Mouse (Mus musculus): ENCODE measurements around the gene Plcg1. TPM values are rescaled to one million over a fixed set of nuclear protein-coding genes. Genes with fewer than 3 reads are reported as not detected.

The Plcg1 gene
- 127 and 135 TPM in 2 replicates for polyA plus RNA-seq (2012; rRNA removed)

- whole genome bisulfite sequencing = under 1% methylated on average over 90 of the region's 99 CpGs
- Histone ChIP-seq H3K4me3 (replicated peaks; ENCODE audit: extremely low read depth, low read depth, low read length) (peak within 1 kb of the TSS; percentile 72), H3K4me1 (ENCODE audit: control insufficient read depth, insufficient read depth, low read length) (peaks cover 26% of the 10 kb centered on the region)
- peak; percentile 94 for DNase-seq
- peak; percentile 53; the same call in 1 of the 2 replicates for TF ChIP-seq POLR2A (IDR thresholded peaks at IDR 0.05; ENCODE audit: borderline replicate concordance, extremely low read depth, low read depth, low read length)
- no peak for TF ChIP-seq CTCF (IDR thresholded peaks at IDR 0.05; ENCODE audit: insufficient read depth, low read length)
Measured at GRCm38 (mm10) chr2:160731117-160731838, at the start of gene Plcg1. Gene Plcg1 (plus strand): TSS chr2:160731300.

- WGBS = 7% methylated on average over 5 of the region's 5 CpGs
- no peak for TF ChIP-seq POLR2A (IDR thresholded peaks at IDR 0.05; ENCODE audit: borderline replicate concordance, extremely low read depth, low read depth, low read length)
- no peak for TF ChIP-seq CTCF (IDR thresholded peaks at IDR 0.05; ENCODE audit: insufficient read depth, low read length)
- H3K4me1 ChIP-seq (ENCODE audit: control insufficient read depth, insufficient read depth, low read length) = peaks cover 8% of the 10 kb centered on the region; the same call in 1 of the 2 replicates
- peak; percentile 57 for DNase-seq
- H3K4me3 ChIP-seq (replicated peaks; ENCODE audit: extremely low read depth, low read depth, low read length) = no peak overlapping the region
Measured at GRCm38 (mm10) chr2:160700271-160700670, 30.8 kb upstream of the Plcg1 start.

GRCm38 (mm10) chr2:160701603-160702002 lies 29.5 kb upstream of the Plcg1 start:
- 27% methylated on average over 3 of the region's 3 CpGs for WGBS
- no peak for DNase-seq
- Histone ChIP-seq H3K4me3 (replicated peaks; ENCODE audit: extremely low read depth, low read depth, low read length) (no peak overlapping the region), H3K4me1 (ENCODE audit: control insufficient read depth, insufficient read depth, low read length) (peaks cover 8% of the 10 kb centered on the region; the same call in 1 of the 2 replicates)
- no peak for TF ChIP-seq CTCF (IDR thresholded peaks at IDR 0.05; ENCODE audit: insufficient read depth, low read length)
- no peak for TF ChIP-seq POLR2A (IDR thresholded peaks at IDR 0.05; ENCODE audit: borderline replicate concordance, extremely low read depth, low read depth, low read length)

- H3K4me1 ChIP-seq (ENCODE audit: control insufficient read depth, insufficient read depth, low read length) = peaks cover 8% of the 10 kb centered on the region; the same call in 1 of the 2 replicates
- TF ChIP-seq POLR2A (IDR thresholded peaks at IDR 0.05; ENCODE audit: borderline replicate concordance, extremely low read depth, low read depth, low read length) (no peak), CTCF (IDR thresholded peaks at IDR 0.05; ENCODE audit: insufficient read depth, low read length) (no peak)
- no peak for DNase-seq
- no peak overlapping the region for H3K4me3 ChIP-seq (replicated peaks; ENCODE audit: extremely low read depth, low read depth, low read length)
Measured at GRCm38 (mm10) chr2:160702824-160703223, 28.3 kb upstream of the Plcg1 start.

GRCm38 (mm10) chr2:160707673-160708072 lies 23.4 kb upstream of the Plcg1 start:
- TF ChIP-seq CTCF (IDR thresholded peaks at IDR 0.05; ENCODE audit: insufficient read depth, low read length) (no peak), POLR2A (IDR thresholded peaks at IDR 0.05; ENCODE audit: borderline replicate concordance, extremely low read depth, low read depth, low read length) (no peak)
- H3K4me1 ChIP-seq (ENCODE audit: control insufficient read depth, insufficient read depth, low read length) = no peaks in the 10 kb centered on the region
- WGBS = 89% methylated on average over 3 of the region's 3 CpGs
- H3K4me3 ChIP-seq (replicated peaks; ENCODE audit: extremely low read depth, low read depth, low read length) = no peak overlapping the region
- no peak for DNase-seq

GRCm38 (mm10) chr2:160715463-160716030 lies 15.6 kb upstream of the Plcg1 start:
- H3K4me3 ChIP-seq (replicated peaks; ENCODE audit: extremely low read depth, low read depth, low read length) = no peak overlapping the region
- no peak for TF ChIP-seq CTCF (IDR thresholded peaks at IDR 0.05; ENCODE audit: insufficient read depth, low read length)
- no peak for TF ChIP-seq POLR2A (IDR thresholded peaks at IDR 0.05; ENCODE audit: borderline replicate concordance, extremely low read depth, low read depth, low read length)

GRCm38 (mm10) chr2:160717269-160717668 lies 13.8 kb upstream of the Plcg1 start:
- 69% methylated on average over 5 of the region's 5 CpGs for WGBS
- no peak overlapping the region for H3K4me3 ChIP-seq (replicated peaks; ENCODE audit: extremely low read depth, low read depth, low read length)
- DNase-seq = no peak
- TF ChIP-seq CTCF (IDR thresholded peaks at IDR 0.05; ENCODE audit: insufficient read depth, low read length) (peak; percentile 9; the same call in 1 of the 2 replicates), POLR2A (IDR thresholded peaks at IDR 0.05; ENCODE audit: borderline replicate concordance, extremely low read depth, low read depth, low read length) (no peak)
- peaks cover 5% of the 10 kb centered on the region for H3K4me1 ChIP-seq (ENCODE audit: control insufficient read depth, insufficient read depth, low read length)

More at GRCm38 (mm10) chr2:160715463-160716030, 15.6 kb upstream of the Plcg1 start:
- H3K4me1 ChIP-seq (ENCODE audit: control insufficient read depth, insufficient read depth, low read length) = peaks cover 5% of the 10 kb centered on the region
- no peak for DNase-seq
- 47% methylated on average over 4 of the region's 4 CpGs for WGBS

- Histone ChIP-seq H3K4me3 (replicated peaks; ENCODE audit: extremely low read depth, low read depth, low read length) (no peak overlapping the region), H3K4me1 (ENCODE audit: control insufficient read depth, insufficient read depth, low read length) (peaks cover 5% of the 10 kb centered on the region)
- DNase-seq = peak; percentile 82
- 36% methylated on average over 3 of the region's 3 CpGs for WGBS
- TF ChIP-seq CTCF (IDR thresholded peaks at IDR 0.05; ENCODE audit: insufficient read depth, low read length) (no peak), POLR2A (IDR thresholded peaks at IDR 0.05; ENCODE audit: borderline replicate concordance, extremely low read depth, low read depth, low read length) (no peak)
Measured at GRCm38 (mm10) chr2:160718811-160719210, 12.3 kb upstream of the Plcg1 start.

- 67% methylated on average over 4 of the region's 4 CpGs for WGBS
Measured at GRCm38 (mm10) chr2:160722714-160723113, 8.4 kb upstream of the Plcg1 start.

More at GRCm38 (mm10) chr2:160722714-160723113, 8.4 kb upstream of the Plcg1 start:
- no peak for TF ChIP-seq POLR2A (IDR thresholded peaks at IDR 0.05; ENCODE audit: borderline replicate concordance, extremely low read depth, low read depth, low read length)
- TF ChIP-seq CTCF (IDR thresholded peaks at IDR 0.05; ENCODE audit: insufficient read depth, low read length) = no peak
- DNase-seq = no peak
- peaks cover 2% of the 10 kb centered on the region for H3K4me1 ChIP-seq (ENCODE audit: control insufficient read depth, insufficient read depth, low read length)
- H3K4me3 ChIP-seq (replicated peaks; ENCODE audit: extremely low read depth, low read depth, low read length) = no peak overlapping the region

Measured in lung, adult 2 months (tissue).